Mouse (Mus musculus) WW6 (cell line): ENCODE data around the gene Cntfr.

Experiments
- DNase-seq: peaks from one replicate; pipeline ENCODE4 v3.0.0-alpha.2; 2013; ENCODE audit warnings: low read depth, low spot score

Gene Cntfr

GRCm38 (mm10) chr4:41648157-41648556 is 48.7 kb downstream of the Cntfr start:
- DNase-seq = no peak

DNA sequence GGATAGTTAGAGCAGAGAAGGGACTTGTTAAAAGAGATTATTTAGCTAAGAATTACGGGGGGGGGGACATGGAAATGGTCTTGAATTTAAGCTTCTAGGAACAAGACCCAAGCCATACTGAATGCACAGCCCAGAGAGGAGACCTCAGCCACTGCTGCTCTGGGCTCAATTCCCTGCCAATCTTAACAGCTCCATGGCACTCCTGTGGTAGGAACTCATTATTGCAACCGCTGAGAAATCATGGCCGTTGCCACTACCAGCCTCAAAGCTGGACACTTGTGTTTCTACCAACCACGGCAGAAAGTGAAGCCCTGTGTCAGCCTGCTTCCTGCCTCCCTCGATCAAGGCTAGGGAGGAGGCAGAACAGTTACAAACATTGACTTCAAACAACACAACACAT is 51.4 kb downstream of the Cntfr start:
- no peak for DNase-seq

DNA sequence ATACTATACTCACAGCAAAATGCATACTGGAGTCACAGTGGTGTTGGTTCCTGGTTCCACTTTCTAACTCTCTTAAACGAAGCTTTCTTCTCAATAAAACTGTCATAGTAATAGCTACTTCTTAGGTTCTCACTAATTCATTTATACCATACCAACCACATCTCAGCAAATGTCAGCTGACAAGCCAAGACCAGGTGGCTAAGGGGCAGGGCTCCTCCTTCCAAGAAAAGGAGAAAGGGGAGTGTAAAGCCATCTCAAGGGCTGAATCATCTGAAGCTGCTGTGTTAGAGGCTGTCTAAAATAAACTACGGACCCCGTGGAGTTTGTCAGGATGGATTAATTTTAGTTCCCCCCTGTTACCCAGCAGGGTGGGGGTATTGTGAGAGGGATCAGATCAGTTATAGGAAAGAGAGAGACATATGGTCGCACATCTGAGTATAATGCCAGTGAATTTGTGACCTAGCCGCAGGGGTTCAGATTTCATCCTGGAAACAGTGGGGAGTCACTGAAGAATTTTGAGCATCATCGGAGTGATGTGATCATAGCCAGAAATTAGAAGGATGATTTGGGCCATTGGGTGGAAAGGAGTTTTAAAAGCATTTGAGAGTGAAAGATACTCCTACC is 55.6 kb downstream of the Cntfr start:
- DNase-seq = no peak

- peak; percentile 36 for DNase-seq
Observed at GRCm38 (mm10) chr4:41639913-41640507, 56.9 kb downstream of the Cntfr start, which contains the start of gene Enho. Gene Enho (minus strand): TSS chr4:41640324.

- no peak for DNase-seq
Observed at GRCm38 (mm10) chr4:41639214-41639841, 57.6 kb downstream of the Cntfr start.

- no peak for DNase-seq
Observed at GRCm38 (mm10) chr4:41638828-41639213, 58.1 kb downstream of the Cntfr start.

DNA sequence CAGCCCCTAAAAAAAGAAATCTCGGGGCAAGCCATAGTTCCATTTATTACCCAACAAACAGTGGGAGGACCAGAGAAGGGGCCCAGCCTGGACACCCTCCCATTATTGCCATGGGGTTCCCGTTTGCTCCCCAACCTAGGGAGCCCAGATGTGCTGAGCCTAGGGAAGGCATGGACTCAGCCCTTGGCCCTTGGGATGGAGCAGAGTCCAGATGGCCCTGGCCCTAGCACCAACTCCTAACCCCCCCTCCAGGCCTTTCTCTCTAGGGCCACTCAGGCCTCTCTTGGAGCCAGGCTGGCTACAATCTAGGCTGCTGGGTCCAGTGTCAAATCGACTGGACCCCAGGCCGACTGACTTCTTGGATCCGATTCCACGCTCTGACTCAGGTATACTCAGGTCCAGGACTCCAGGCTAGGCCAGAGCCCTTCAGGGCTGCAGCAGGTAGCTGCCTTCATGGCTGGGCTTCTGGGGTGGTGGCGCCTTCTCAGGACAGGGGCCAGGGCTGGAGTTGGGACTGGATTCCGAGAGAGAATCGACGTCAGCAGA is 58.6 kb downstream of the Cntfr start:
- no peak for DNase-seq

DNA sequence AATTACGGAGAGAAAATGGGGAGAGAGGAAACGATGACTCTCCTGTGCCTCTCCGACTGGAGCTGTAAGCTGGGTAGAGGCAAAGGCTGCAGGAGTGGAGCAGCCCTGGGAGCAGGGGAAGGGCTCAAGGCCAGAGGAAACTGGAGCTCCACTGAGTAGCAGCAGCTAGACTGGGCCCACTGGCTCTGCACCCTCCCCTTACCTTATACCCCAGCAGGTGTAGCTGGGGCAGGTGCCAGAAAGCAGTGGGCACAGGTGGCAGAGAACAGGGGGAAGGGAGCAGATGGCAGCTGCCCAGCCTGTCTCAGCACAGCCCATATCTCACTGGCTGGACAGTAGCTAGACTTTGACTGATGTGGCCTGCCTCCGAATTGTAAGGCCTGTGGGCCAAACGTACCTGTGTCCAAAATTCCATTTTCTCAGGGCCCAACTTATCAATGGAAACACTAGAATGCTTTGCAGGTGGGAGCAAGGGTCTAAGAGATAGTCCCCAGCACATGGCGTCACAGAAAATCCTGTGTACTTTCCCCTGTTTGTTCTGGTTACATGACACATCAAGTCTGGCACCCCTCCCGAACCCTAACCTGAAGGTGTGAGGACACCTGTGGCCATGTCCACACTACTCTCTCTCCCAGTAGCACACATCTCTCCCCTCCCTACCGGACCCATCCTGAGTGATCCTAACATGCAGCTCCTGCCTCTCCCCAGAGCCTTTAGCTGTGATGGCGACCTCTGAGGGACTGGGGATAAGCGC is 59.8 kb downstream of the Cntfr start:
- DNase-seq = no peak

- DNase-seq = no peak
Observed at GRCm38 (mm10) chr4:41636366-41636765, 60.5 kb downstream of the Cntfr start.

GRCm38 (mm10) chr4:41635906-41636305 is 61.0 kb downstream of the Cntfr start:
- no peak for DNase-seq

- DNase-seq = no peak
Observed at GRCm38 (mm10) chr4:41635224-41635623, 61.7 kb downstream of the Cntfr start.

GRCm38 (mm10) chr4:41634631-41635030 is 62.3 kb downstream of the Cntfr start:
- no peak for DNase-seq

GRCm38 (mm10) chr4:41633001-41633400 is 63.9 kb downstream of the Cntfr start:
- DNase-seq = no peak

DNA sequence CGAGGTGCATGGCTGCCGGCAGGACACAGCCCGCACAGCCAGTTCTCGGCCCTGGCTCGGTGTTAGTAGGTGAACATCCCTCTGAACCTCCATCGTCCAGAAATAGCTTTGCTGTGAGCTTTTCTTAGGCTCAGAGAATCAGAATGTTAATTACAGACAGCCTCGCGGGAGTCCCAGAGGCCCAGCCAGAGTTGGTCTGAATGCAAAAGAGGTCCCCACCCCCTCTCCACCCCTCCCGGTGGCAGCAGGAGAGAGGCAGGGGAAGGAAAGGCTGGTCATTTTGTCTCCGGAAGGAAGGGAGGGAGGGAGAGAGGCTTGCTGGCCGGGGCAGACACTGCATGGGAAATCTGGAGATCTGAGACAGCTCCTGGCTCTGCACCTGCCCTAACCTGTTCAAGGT is 65.5 kb downstream of the Cntfr start:
- DNase-seq = no peak

DNA sequence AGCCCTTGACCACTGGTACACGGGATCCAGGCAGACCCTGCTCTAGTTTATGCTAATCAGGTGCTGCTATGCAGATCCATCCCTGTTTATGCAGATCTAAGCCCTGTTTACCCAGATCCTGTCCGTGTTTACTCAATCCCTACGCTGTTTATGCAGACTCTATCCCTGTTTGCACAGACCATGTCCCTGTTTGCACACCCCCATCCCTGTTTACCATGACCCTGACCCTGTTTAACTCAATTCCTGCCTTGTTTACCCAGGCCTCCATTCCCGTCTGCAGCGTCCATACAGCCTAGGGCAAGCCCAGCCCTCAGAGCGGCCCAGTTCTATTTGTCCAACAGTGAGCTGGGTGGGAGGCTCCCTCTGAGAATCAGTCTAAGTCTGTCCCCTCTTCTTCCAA is 66.7 kb downstream of the Cntfr start:
- DNase-seq = no peak

DNA sequence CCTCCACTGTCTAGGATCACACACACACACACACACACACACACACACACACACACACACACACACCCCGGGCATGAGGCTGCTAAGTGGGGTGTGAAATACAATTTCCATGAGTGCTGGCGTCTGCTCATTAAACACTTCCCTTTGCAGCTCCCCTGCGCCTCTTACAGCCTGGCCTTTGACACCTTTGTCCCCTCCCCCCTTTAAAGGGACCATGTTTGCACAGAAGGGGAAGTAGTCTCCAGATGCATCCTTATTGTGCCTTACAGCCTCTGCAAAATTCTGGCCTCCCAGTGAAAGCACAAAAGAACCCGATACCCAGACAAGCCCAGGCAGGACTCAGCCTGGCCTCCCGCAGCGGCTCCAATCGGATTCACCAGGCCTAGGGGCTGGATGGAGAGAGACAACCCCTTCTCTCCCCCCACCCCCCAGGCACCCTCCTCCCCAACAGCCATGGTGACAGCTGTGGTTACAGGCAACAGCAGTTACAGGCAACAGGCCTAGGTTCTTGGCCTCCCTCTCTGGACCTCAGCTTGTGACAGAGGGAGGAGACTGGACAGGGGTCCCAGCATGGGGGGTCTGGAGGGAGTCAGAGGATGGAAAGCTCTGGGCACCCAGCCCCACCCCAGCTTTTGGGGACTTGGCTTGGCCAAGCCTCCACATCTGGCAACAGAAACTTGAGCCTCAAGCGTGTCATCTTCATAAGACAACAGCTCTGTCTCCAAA is 68.5 kb downstream of the Cntfr start:
- DNase-seq = no peak

GRCm38 (mm10) chr4:41622071-41622470 is 74.8 kb downstream of the Cntfr start:
- no peak for DNase-seq

DNA sequence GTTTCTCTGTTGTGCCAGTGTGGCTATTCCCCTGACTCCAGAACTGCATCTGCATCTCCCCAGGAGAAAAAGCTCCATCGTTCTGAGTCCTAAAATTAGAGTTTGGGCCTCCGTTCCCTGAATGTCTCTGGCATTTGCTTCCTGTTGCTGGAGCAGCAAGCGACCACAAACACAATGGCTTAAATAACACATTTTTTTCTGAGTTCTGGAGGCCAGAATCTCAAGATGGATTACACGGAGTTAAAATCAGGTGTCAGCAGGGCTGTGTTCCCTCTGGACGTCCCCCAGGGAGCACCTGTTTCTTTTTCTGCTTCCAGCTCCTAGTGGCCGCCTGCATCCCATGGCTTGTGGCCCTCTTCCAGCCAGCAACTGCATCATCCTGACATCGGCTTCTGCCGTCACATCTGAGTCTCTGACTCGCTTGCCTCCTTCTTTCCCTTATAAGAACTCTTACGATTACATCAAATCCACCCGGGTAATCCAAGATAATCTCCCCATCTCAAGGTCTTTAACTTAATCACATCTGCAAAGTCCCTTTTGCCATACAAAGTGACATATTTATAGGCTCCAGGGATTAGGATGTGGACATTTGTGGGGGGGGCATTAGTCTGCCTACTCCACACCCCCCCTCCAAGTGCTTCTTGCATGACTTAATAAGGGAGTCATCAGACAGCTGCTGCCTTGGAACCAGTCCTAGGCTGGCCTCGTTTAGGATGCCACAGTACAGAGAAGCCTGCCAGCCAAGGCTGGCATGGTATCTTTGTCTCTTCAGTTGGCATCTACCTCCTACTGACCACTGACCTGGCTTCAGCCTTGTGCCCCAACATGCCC is 77.8 kb downstream of the Cntfr start:
- DNase-seq = no peak

GRCm38 (mm10) chr4:41615661-41616599 is 81.0 kb downstream of the Cntfr start:
- DNase-seq = no peak

GRCm38 (mm10) chr4:41614156-41614555 is 82.7 kb downstream of the Cntfr start:
- no peak for DNase-seq
